Mouse (Mus musculus): ENCODE results near the gene Ooep. TPM values are rescaled to one million over a fixed set of nuclear protein-coding genes. Genes with fewer than 3 reads are reported as not detected.

The Ooep gene
- polyA plus RNA-seq, 1 experiment from 2014 or later: 0.81 TPM

- Histone ChIP-seq H3K9ac (ENCODE audit: low read length) (peak within 1 kb of the TSS; percentile 27; the same call in 1 of the 2 replicates), H3K27ac (replicated peaks) (no peak within 1 kb of the TSS), H3K9me3 (ENCODE audit: control insufficient read depth, low read length) (no peaks in the 10 kb centered on the region), H3K4me1 (replicated peaks; ENCODE audit: control insufficient read depth, insufficient read depth) (0 out of 2 replicates have a peak, but pooled peaks cover 2% of the 10 kb centered on the region), H3K36me3 (ENCODE audit: control insufficient read depth, insufficient read depth, low read length) (no peaks in the 10 kb centered on the region), H3K27me3 (ENCODE audit: control insufficient read depth, insufficient read depth, low read length) (no peaks in the 10 kb centered on the region), H3K4me2 (replicated peaks; ENCODE audit: low read depth) (peak within 1 kb of the TSS; percentile 64), H3K4me3 (ENCODE audit: low read depth, low read length) (peak within 1 kb of the TSS; percentile 39)
- TF ChIP-seq CTCF (IDR thresholded peaks at IDR 0.05; ENCODE audit: low read depth) (no peak), EP300 (optimal IDR thresholded peaks at IDR 0.05) (no peak)
- WGBS: 2% methylated on average over 79 of the region's 93 CpGs
- peak; percentile 73 for ATAC-seq (ENCODE audit: low FRiP score, low TSS enrichment)
- DNase-seq (ENCODE audit: low spot score): peak; percentile 66
Observed at GRCm38 (mm10) chr9:78395630-78396351, 17.3 kb upstream of the Ooep start, which contains the start of gene Ddx43. Gene Ddx43 (plus strand): TSS chr9:78395777.

GRCm38 (mm10) chr9:78395244-78395629 is 16.7 kb upstream of the Ooep start:
- Histone ChIP-seq H3K4me3 (ENCODE audit: low read depth, low read length) (peak overlapping the region; percentile 39), H3K36me3 (ENCODE audit: control insufficient read depth, insufficient read depth, low read length) (no peaks in the 10 kb centered on the region), H3K27ac (replicated peaks) (no peak overlapping the region), H3K27me3 (ENCODE audit: control insufficient read depth, insufficient read depth, low read length) (no peaks in the 10 kb centered on the region), H3K4me2 (replicated peaks; ENCODE audit: low read depth) (peak overlapping the region; percentile 64; the same call in 1 of the 2 replicates), H3K9ac (ENCODE audit: low read length) (no peak overlapping the region), H3K9me3 (ENCODE audit: control insufficient read depth, low read length) (no peaks in the 10 kb centered on the region), H3K4me1 (replicated peaks; ENCODE audit: control insufficient read depth, insufficient read depth) (0 out of 2 replicates have a peak, but pooled peaks cover 2% of the 10 kb centered on the region)
- ATAC-seq (ENCODE audit: low FRiP score, low TSS enrichment) (no peak), DNase-seq (ENCODE audit: low spot score) (no peak)
- 24% methylated on average over 11 of the region's 11 CpGs for WGBS
- TF ChIP-seq CTCF (IDR thresholded peaks at IDR 0.05; ENCODE audit: low read depth) (no peak), EP300 (optimal IDR thresholded peaks at IDR 0.05) (no peak)

- H3K9me3 ChIP-seq (ENCODE audit: control insufficient read depth, low read length): no peaks in the 10 kb centered on the region
- H3K4me3 ChIP-seq (ENCODE audit: low read depth, low read length): no peak overlapping the region
- TF ChIP-seq EP300 (optimal IDR thresholded peaks at IDR 0.05) (no peak), CTCF (IDR thresholded peaks at IDR 0.05; ENCODE audit: low read depth) (no peak)
- H3K36me3 ChIP-seq (ENCODE audit: control insufficient read depth, insufficient read depth, low read length): no peaks in the 10 kb centered on the region
- no peak for ATAC-seq (ENCODE audit: low FRiP score, low TSS enrichment)
- no peaks in the 10 kb centered on the region for H3K27me3 ChIP-seq (ENCODE audit: control insufficient read depth, insufficient read depth, low read length)
- 0 out of 2 replicates have a peak, but pooled peaks cover 2% of the 10 kb centered on the region for H3K4me1 ChIP-seq (replicated peaks; ENCODE audit: control insufficient read depth, insufficient read depth)
- no peak overlapping the region for H3K9ac ChIP-seq (ENCODE audit: low read length)
- H3K27ac ChIP-seq (replicated peaks): no peak overlapping the region
- H3K4me2 ChIP-seq (replicated peaks; ENCODE audit: low read depth): no peak overlapping the region
- no peak for DNase-seq (ENCODE audit: low spot score)
- 65% methylated on average over 7 of the region's 7 CpGs for WGBS
Observed at GRCm38 (mm10) chr9:78394602-78395001, 16.1 kb upstream of the Ooep start.

- Histone ChIP-seq H3K9ac (ENCODE audit: low read length) (no peak overlapping the region), H3K4me2 (replicated peaks; ENCODE audit: low read depth) (no peak overlapping the region), H3K27me3 (ENCODE audit: control insufficient read depth, insufficient read depth, low read length) (no peaks in the 10 kb centered on the region), H3K27ac (replicated peaks) (no peak overlapping the region), H3K4me3 (ENCODE audit: low read depth, low read length) (no peak overlapping the region), H3K4me1 (replicated peaks; ENCODE audit: control insufficient read depth, insufficient read depth) (0 out of 2 replicates have a peak, but pooled peaks cover 2% of the 10 kb centered on the region), H3K36me3 (ENCODE audit: control insufficient read depth, insufficient read depth, low read length) (no peaks in the 10 kb centered on the region), H3K9me3 (ENCODE audit: control insufficient read depth, low read length) (no peaks in the 10 kb centered on the region)
- TF ChIP-seq CTCF (IDR thresholded peaks at IDR 0.05; ENCODE audit: low read depth) (no peak), EP300 (optimal IDR thresholded peaks at IDR 0.05) (no peak)
- ATAC-seq (ENCODE audit: low FRiP score, low TSS enrichment): no peak
- no peak for DNase-seq (ENCODE audit: low spot score)
- 81% methylated on average over 10 of the region's 10 CpGs for WGBS
Observed at GRCm38 (mm10) chr9:78393741-78394140, 15.2 kb upstream of the Ooep start.

GRCm38 (mm10) chr9:78389981-78390380 is 11.5 kb upstream of the Ooep start:
- Histone ChIP-seq H3K4me2 (replicated peaks; ENCODE audit: low read depth) (no peak overlapping the region), H3K4me3 (ENCODE audit: low read depth, low read length) (no peak overlapping the region), H3K27ac (replicated peaks) (no peak overlapping the region), H3K27me3 (ENCODE audit: control insufficient read depth, insufficient read depth, low read length) (no peaks in the 10 kb centered on the region), H3K9me3 (ENCODE audit: control insufficient read depth, low read length) (no peaks in the 10 kb centered on the region), H3K4me1 (replicated peaks; ENCODE audit: control insufficient read depth, insufficient read depth) (no peaks in the 10 kb centered on the region), H3K9ac (ENCODE audit: low read length) (no peak overlapping the region), H3K36me3 (ENCODE audit: control insufficient read depth, insufficient read depth, low read length) (no peaks in the 10 kb centered on the region)
- TF ChIP-seq CTCF (IDR thresholded peaks at IDR 0.05; ENCODE audit: low read depth) (no peak), EP300 (optimal IDR thresholded peaks at IDR 0.05) (no peak)
- WGBS: 34% methylated on average over 5 of the region's 5 CpGs
- ATAC-seq (ENCODE audit: low FRiP score, low TSS enrichment) (0 out of 2 replicates have a peak, but pooled peaks have one; percentile 42), DNase-seq (ENCODE audit: low spot score) (no peak)

- H3K27ac ChIP-seq (replicated peaks): no peak overlapping the region
- no peaks in the 10 kb centered on the region for H3K9me3 ChIP-seq (ENCODE audit: control insufficient read depth, low read length)
- no peaks in the 10 kb centered on the region for H3K27me3 ChIP-seq (ENCODE audit: control insufficient read depth, insufficient read depth, low read length)
- H3K4me1 ChIP-seq (replicated peaks; ENCODE audit: control insufficient read depth, insufficient read depth): no peaks in the 10 kb centered on the region
- no peak overlapping the region for H3K9ac ChIP-seq (ENCODE audit: low read length)
- WGBS: 85% methylated on average over 7 of the region's 7 CpGs
- no peak overlapping the region for H3K4me3 ChIP-seq (ENCODE audit: low read depth, low read length)
- H3K36me3 ChIP-seq (ENCODE audit: control insufficient read depth, insufficient read depth, low read length): no peaks in the 10 kb centered on the region
- TF ChIP-seq CTCF (IDR thresholded peaks at IDR 0.05; ENCODE audit: low read depth) (no peak), EP300 (optimal IDR thresholded peaks at IDR 0.05) (no peak)
- H3K4me2 ChIP-seq (replicated peaks; ENCODE audit: low read depth): no peak overlapping the region
- no peak for DNase-seq (ENCODE audit: low spot score)
- ATAC-seq (ENCODE audit: low FRiP score, low TSS enrichment): no peak
Observed at GRCm38 (mm10) chr9:78386947-78387346, 8.4 kb upstream of the Ooep start.
